Mouse (Mus musculus): Measurements from ENCODE around the gene Bsnd. TPM values are rescaled to one million over a fixed set of nuclear protein-coding genes. Genes with fewer than 3 reads are reported as not detected.

Bsnd gene
- not detected in 2 replicates for total RNA-seq (2015)
- not detected in 2 replicates for total RNA-seq (2017)

- ATAC-seq (replicated peaks; ENCODE audit: poor library complexity), result no peak
These were observed at the start of gene Bsnd for GRCm38 (mm10) chr4:106492116-106492515. Bsnd (minus strand) TSS chr4:106492283.

GRCm38 (mm10) chr4:106541491-106541890, 49.4 kb upstream of the Bsnd start:
- no peak for ATAC-seq (replicated peaks; ENCODE audit: poor library complexity)

- ATAC-seq (replicated peaks; ENCODE audit: poor library complexity), result no peak
These were observed 47.7 kb upstream of the Bsnd start for GRCm38 (mm10) chr4:106539756-106540155.

GRCm38 (mm10) chr4:106534256-106534655, 42.2 kb upstream of the Bsnd start:
- ATAC-seq (replicated peaks; ENCODE audit: poor library complexity), result no peak

GRCm38 (mm10) chr4:106533421-106534080, 41.5 kb upstream of the Bsnd start:
- no peak for ATAC-seq (replicated peaks; ENCODE audit: poor library complexity)

- ATAC-seq (replicated peaks; ENCODE audit: poor library complexity), result no peak
These were observed 38.0 kb upstream of the Bsnd start for GRCm38 (mm10) chr4:106530113-106530482.

- peak; percentile 97 for ATAC-seq (replicated peaks; ENCODE audit: poor library complexity)
These were observed 37.5 kb upstream of the Bsnd start for GRCm38 (mm10) chr4:106529375-106530112.

- ATAC-seq (replicated peaks; ENCODE audit: poor library complexity), result no peak
These were observed 35.9 kb upstream of the Bsnd start for GRCm38 (mm10) chr4:106527856-106528547.

- ATAC-seq (replicated peaks; ENCODE audit: poor library complexity), result no peak
These were observed 32.9 kb upstream of the Bsnd start for GRCm38 (mm10) chr4:106525001-106525400.

GRCm38 (mm10) chr4:106524131-106524530, 32.0 kb upstream of the Bsnd start:
- 0 out of 2 replicates have a peak, but pooled peaks have one; percentile 39 for ATAC-seq (replicated peaks; ENCODE audit: poor library complexity)

- no peak for ATAC-seq (replicated peaks; ENCODE audit: poor library complexity)
These were observed 30.5 kb upstream of the Bsnd start for GRCm38 (mm10) chr4:106522547-106522946.

GRCm38 (mm10) chr4:106514606-106515005, 22.5 kb upstream of the Bsnd start:
- no peak for ATAC-seq (replicated peaks; ENCODE audit: poor library complexity)

- no peak for ATAC-seq (replicated peaks; ENCODE audit: poor library complexity)
These were observed 17.8 kb upstream of the Bsnd start for GRCm38 (mm10) chr4:106509888-106510287.

GRCm38 (mm10) chr4:106505453-106506058, 13.5 kb upstream of the Bsnd start:
- ATAC-seq (replicated peaks; ENCODE audit: poor library complexity), result no peak

- ATAC-seq (replicated peaks; ENCODE audit: poor library complexity), result no peak
These were observed 11.5 kb upstream of the Bsnd start for GRCm38 (mm10) chr4:106503578-106503977.

GRCm38 (mm10) chr4:106500066-106500465, 8.0 kb upstream of the Bsnd start:
- no peak for ATAC-seq (replicated peaks; ENCODE audit: poor library complexity)

GRCm38 (mm10) chr4:106498471-106498844, 6.4 kb upstream of the Bsnd start:
- no peak for ATAC-seq (replicated peaks; ENCODE audit: poor library complexity)

- ATAC-seq (replicated peaks; ENCODE audit: poor library complexity), result no peak
These were observed 5.8 kb upstream of the Bsnd start for GRCm38 (mm10) chr4:106497776-106498470.

GRCm38 (mm10) chr4:106496833-106497232, 4.8 kb upstream of the Bsnd start:
- no peak for ATAC-seq (replicated peaks; ENCODE audit: poor library complexity)

GRCm38 (mm10) chr4:106493639-106494038, 1.6 kb upstream of the Bsnd start:
- ATAC-seq (replicated peaks; ENCODE audit: poor library complexity), result peak; percentile 72

- no peak for ATAC-seq (replicated peaks; ENCODE audit: poor library complexity)
These were observed 1.5 kb downstream of the Bsnd start for GRCm38 (mm10) chr4:106490620-106491019.
